Mouse (Mus musculus): ENCODE measurements around the gene Timmdc1. TPM values are rescaled to one million over a fixed set of nuclear protein-coding genes. Genes with fewer than 3 reads are reported as not detected.

Timmdc1 gene
- total RNA-seq, 1 experiment from 2014 or later, result 63.9 TPM

Other genes starting within 250 kb of the Timmdc1 start
- not detected in 2 replicates for gene Nr1i2, start 227.8 kb downstream of the Timmdc1 start, total RNA-seq (2017)
- not detected in 2 replicates for gene Maats1, start 180.5 kb downstream of the Timmdc1 start, total RNA-seq (2017)
- gene Cox17, start 175.7 kb downstream of the Timmdc1 start, total RNA-seq (2017), result 270 and 347 TPM in 2 replicates
- gene Gm21987, start 175.6 kb downstream of the Timmdc1 start, total RNA-seq (2017), result not detected in 2 replicates
- gene Popdc2, start 160.5 kb downstream of the Timmdc1 start, total RNA-seq (2017), result 0.09 TPM in 1 of 2 replicates, not detected in the other
- gene Pla1a, start 89.5 kb downstream of the Timmdc1 start, total RNA-seq (2017), result not detected in 2 replicates
- 13.7 and 17.3 TPM in 2 replicates for gene Adprh, start 70.0 kb downstream of the Timmdc1 start, total RNA-seq (2017)
- gene Cd80, start 67.1 kb downstream of the Timmdc1 start, total RNA-seq (2017), result 0.27 TPM in 1 of 2 replicates, not detected in the other
- gene Poglut1, start 27.6 kb upstream of the Timmdc1 start, total RNA-seq (2017), result 21.7 and 22.6 TPM in 2 replicates
- 30.0 and 76.3 TPM in 2 replicates for gene Tmem39a, start 36.0 kb upstream of the Timmdc1 start, total RNA-seq (2017)
- gene Arhgap31, start 190.6 kb upstream of the Timmdc1 start, total RNA-seq (2017), result 4.0 and 4.5 TPM in 2 replicates
- 30.0 and 30.8 TPM in 2 replicates for gene B4galt4, start 219.6 kb upstream of the Timmdc1 start, total RNA-seq (2017)